Mouse (Mus musculus): ENCODE data around the gene Rad51.

DNA sequence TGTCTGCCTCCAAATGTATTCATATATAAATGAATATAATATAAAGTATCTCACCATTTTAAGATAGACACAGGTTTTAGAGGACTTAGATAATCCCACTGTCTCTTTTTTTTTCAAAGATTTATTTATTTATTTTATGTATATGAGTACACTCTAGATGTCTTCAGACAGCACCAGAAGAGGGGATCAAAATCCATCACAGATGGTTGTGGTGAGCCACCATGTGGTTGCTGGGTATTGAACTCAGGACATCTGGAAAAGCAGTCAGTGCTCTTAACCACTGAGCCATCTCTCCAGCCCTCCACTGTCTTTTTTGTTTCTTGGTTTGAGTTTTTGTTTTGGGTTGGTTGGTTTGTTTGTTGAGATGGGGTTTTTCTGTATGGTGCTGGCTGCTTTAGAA is 45.2 kb downstream of the Rad51 start:
- TF ChIP-seq POLR2A (IDR thresholded peaks at IDR 0.05; ENCODE audit: insufficient read length, low read depth), result no peak
- no peak for TF ChIP-seq E2F4 (IDR thresholded peaks at IDR 0.05; ENCODE audit: insufficient read depth)
- no peak for TF ChIP-seq MYOD1 (IDR thresholded peaks at IDR 0.05; ENCODE audit: control insufficient read depth in 1 of 3, insufficient read length in 2 of 3, low read depth in 2 of 3)
- TF ChIP-seq MAX (IDR thresholded peaks at IDR 0.05; ENCODE audit: low read depth), result no peak
- TF ChIP-seq SRF (IDR thresholded peaks at IDR 0.05; ENCODE audit: control insufficient read depth, insufficient read length, low read depth), result no peak
- TF ChIP-seq POLR2AphosphoS2 (IDR thresholded peaks at IDR 0.05; ENCODE audit: insufficient read length, low read depth), result no peak
- no peak for TF ChIP-seq USF1 (IDR thresholded peaks at IDR 0.05; ENCODE audit: low read depth)
